Mouse (Mus musculus) cortical plate, adult 2 months (tissue): Measurements from ENCODE around the gene Zc3h12d. TPM values are rescaled to one million over a fixed set of nuclear protein-coding genes. Genes with fewer than 3 reads are reported as not detected.

Experiments
- H3K27ac ChIP-seq: fragments of 200-500 bp; 2 replicates; pipeline ENCODE4 v1.5.1; 2012; ENCODE audit warnings: low read length, control low read depth, inconsistent platforms; ENCODE audit not compliant: insufficient read depth
- H3K4me1 ChIP-seq: fragments of 200-500 bp; 2 replicates; pipeline ENCODE4 v1.6.1; 2011; ENCODE audit warnings: low read length; ENCODE audit not compliant: control insufficient read depth, insufficient read depth
- H3K4me3 ChIP-seq: fragments of 200-500 bp; 2 replicates; pipeline ENCODE4 v1.5.1; 2011; ENCODE audit warnings: mild to moderate bottlenecking, low read length, control low read depth; ENCODE audit not compliant: insufficient read depth
- CTCF ChIP-seq: fragments of 200-500 bp; IDR thresholded peaks from 2 replicates; pipeline ENCODE4 v1.5.1; 2011; ENCODE audit warnings: mild to moderate bottlenecking, control low read depth, low read length; ENCODE audit not compliant: insufficient read depth; ENCODE audit errors: extremely low read depth
- POLR2A ChIP-seq: fragments of 200-500 bp; IDR thresholded peaks from 2 replicates; pipeline ENCODE4 v1.6.1; 2011; ENCODE audit warnings: mild to moderate bottlenecking, low read length, control low read depth; ENCODE audit not compliant: insufficient read depth; ENCODE audit errors: extremely low read depth
- polyA plus RNA-seq: library from polyadenylated mRNA; depleted of rRNA; stranded (reverse); fragments of >200 nt; gene quantifications from 2 replicates; pipeline ENCODE4 v1.2.3, GENCODE M21; 2012

Zc3h12d gene
- polyA plus RNA-seq, 1 experiment, result 0.02 TPM

GRCm38 (mm10) chr10:7847166-7847605, 14.9 kb downstream of the Zc3h12d start:
- Histone ChIP-seq H3K27ac (no peak overlapping the region), H3K4me3 (no peak overlapping the region), H3K4me1 (no peaks in the 10 kb centered on the region)
- TF ChIP-seq CTCF (no peak), POLR2A (no peak)

GRCm38 (mm10) chr10:7851891-7852290, 19.6 kb downstream of the Zc3h12d start:
- Histone ChIP-seq H3K27ac (no peak overlapping the region), H3K4me3 (no peak overlapping the region), H3K4me1 (no peaks in the 10 kb centered on the region)
- no peak for TF ChIP-seq CTCF
- TF ChIP-seq POLR2A, result no peak

GRCm38 (mm10) chr10:7860494-7860893, 28.2 kb downstream of the Zc3h12d start:
- no peaks in the 10 kb centered on the region for H3K4me1 ChIP-seq
- no peak overlapping the region for H3K4me3 ChIP-seq
- no peak for TF ChIP-seq CTCF
- TF ChIP-seq POLR2A, result no peak
- no peak overlapping the region for H3K27ac ChIP-seq

- TF ChIP-seq CTCF (no peak), POLR2A (no peak)
- H3K4me3 ChIP-seq, result no peak overlapping the region
These were observed 29.1 kb downstream of the Zc3h12d start for GRCm38 (mm10) chr10:7861259-7861936.

GRCm38 (mm10) chr10:7861937-7862657, 29.8 kb downstream of the Zc3h12d start:
- H3K4me3 ChIP-seq, result no peak overlapping the region
- no peak overlapping the region for H3K27ac ChIP-seq
- TF ChIP-seq POLR2A, result no peak
- no peaks in the 10 kb centered on the region for H3K4me1 ChIP-seq

More at GRCm38 (mm10) chr10:7861259-7861936, 29.1 kb downstream of the Zc3h12d start:
- Histone ChIP-seq H3K4me1 (no peaks in the 10 kb centered on the region), H3K27ac (no peak overlapping the region)

GRCm38 (mm10) chr10:7863411-7863810, 31.1 kb downstream of the Zc3h12d start:
- H3K27ac ChIP-seq, result no peak overlapping the region
- TF ChIP-seq POLR2A (no peak), CTCF (no peak)
- no peaks in the 10 kb centered on the region for H3K4me1 ChIP-seq
- H3K4me3 ChIP-seq, result no peak overlapping the region

GRCm38 (mm10) chr10:7864184-7864583, 31.9 kb downstream of the Zc3h12d start:
- Histone ChIP-seq H3K4me1 (no peaks in the 10 kb centered on the region), H3K4me3 (no peak overlapping the region), H3K27ac (no peak overlapping the region)
- TF ChIP-seq POLR2A (no peak), CTCF (no peak)

- TF ChIP-seq POLR2A (no peak), CTCF (no peak)
- no peak overlapping the region for H3K27ac ChIP-seq
- H3K4me3 ChIP-seq, result no peak overlapping the region
- H3K4me1 ChIP-seq, result no peaks in the 10 kb centered on the region
These were observed 32.5 kb downstream of the Zc3h12d start for GRCm38 (mm10) chr10:7864806-7865205.

- no peaks in the 10 kb centered on the region for H3K4me1 ChIP-seq
- no peak overlapping the region for H3K4me3 ChIP-seq
- no peak overlapping the region for H3K27ac ChIP-seq
- TF ChIP-seq POLR2A (no peak), CTCF (no peak)
These were observed 34.7 kb downstream of the Zc3h12d start for GRCm38 (mm10) chr10:7866762-7867665.
